Mouse (Mus musculus): ENCODE results near the gene Prr15l. TPM values are rescaled to one million over a fixed set of nuclear protein-coding genes. Genes with fewer than 3 reads are reported as not detected.

The Prr15l gene
- polyA plus RNA-seq, 1 experiment from 2014 or later = 1.7 TPM

DNA sequence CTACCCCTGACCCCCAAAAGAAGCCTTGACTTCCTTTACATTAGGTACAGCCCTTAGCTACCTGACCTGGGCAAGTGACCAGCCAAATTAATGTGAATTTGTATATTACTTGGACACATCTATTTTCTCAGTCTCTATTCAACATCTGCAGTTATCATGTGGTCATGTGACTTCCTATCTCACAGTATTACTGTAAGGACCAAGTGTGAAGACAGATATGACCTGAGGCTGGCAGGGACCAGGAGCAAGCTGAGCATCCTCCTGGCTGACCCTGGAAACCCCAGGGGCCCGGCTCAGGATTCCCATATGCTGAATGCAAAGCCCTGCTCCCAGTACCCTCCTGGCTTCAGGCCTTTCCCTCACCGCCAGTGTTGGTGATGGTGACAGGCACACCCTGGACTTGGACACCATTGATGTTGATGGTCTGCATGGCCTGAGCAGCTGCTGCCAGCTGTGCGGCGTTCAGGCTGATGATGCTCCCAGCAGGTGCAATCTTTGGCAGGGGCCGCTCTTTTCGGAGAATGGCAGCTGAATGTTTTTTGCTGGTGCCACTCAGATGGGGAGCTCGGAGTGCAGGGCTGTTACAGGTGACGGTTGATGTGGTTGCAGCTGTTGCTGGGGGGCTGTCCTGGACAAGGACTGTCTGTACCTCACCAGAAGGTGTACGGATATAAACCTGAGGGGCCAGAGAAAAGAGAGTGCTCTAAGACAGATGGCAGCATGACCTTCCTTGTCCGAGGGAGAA lies 29.3 kb downstream of the Prr15l start:
- WGBS = 91% methylated on average over 10 of the region's 10 CpGs
- no peak overlapping the region for H3K4me3 ChIP-seq (ENCODE audit: low read depth, low read length)
- peaks cover 23% of the 10 kb centered on the region for H3K36me3 ChIP-seq (replicated peaks; ENCODE audit: control insufficient read depth, insufficient read depth, low read depth, low read length)

DNA sequence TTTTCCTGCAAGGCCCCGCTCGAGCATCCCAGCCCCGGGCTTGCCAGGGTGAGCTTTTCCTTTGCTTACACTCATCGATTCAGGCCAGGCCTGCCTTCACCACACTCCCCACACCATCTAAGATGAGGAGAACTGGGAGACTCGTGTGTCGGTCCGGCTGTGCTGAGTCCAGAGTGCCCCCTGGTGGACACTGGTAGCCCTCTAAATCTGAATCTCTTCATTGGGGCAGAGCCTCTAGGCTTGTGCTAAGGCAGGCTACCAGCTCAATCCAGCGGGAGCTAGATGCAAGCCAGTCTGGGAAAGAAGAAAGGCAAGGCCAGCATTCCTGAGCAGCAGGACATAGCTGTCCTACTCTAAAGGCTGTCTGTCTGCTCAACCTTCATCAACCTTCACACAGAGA lies 35.7 kb downstream of the Prr15l start:
- no peak overlapping the region for H3K27ac ChIP-seq (replicated peaks; ENCODE audit: low read depth, low read length)
- H3K36me3 ChIP-seq (replicated peaks; ENCODE audit: control insufficient read depth, insufficient read depth, low read depth, low read length) = peaks cover 10% of the 10 kb centered on the region
- ATAC-seq (replicated peaks; ENCODE audit: insufficient number of reproducible peaks, low FRiP score, low TSS enrichment, low read depth) (peak; percentile 51; the same call in 1 of the 2 replicates), DNase-seq (ENCODE audit: low spot score) (peak; percentile 88)
- no peak overlapping the region for H3K4me2 ChIP-seq (ENCODE audit: low read depth, low read length)
- H3K4me1 ChIP-seq (ENCODE audit: control insufficient read depth, insufficient read depth, low read length) = no peaks in the 10 kb centered on the region
- H3K27me3 ChIP-seq (ENCODE audit: control insufficient read depth, insufficient read depth, low read length) = no peaks in the 10 kb centered on the region
- no peak overlapping the region for H3K9ac ChIP-seq (replicated peaks; ENCODE audit: low read length)
- WGBS = 21% methylated on average over 8 of the region's 8 CpGs
- no peaks in the 10 kb centered on the region for H3K9me3 ChIP-seq (replicated peaks; ENCODE audit: control insufficient read depth, low read length)
- H3K4me3 ChIP-seq (ENCODE audit: low read depth, low read length) = no peak overlapping the region

More for the DNA sequence above, 29.3 kb downstream of the Prr15l start:
- H3K9me3 ChIP-seq (replicated peaks; ENCODE audit: control insufficient read depth, low read length) = no peaks in the 10 kb centered on the region
- no peaks in the 10 kb centered on the region for H3K4me1 ChIP-seq (ENCODE audit: control insufficient read depth, insufficient read depth, low read length)
- no peak overlapping the region for H3K4me2 ChIP-seq (ENCODE audit: low read depth, low read length)
- H3K9ac ChIP-seq (replicated peaks; ENCODE audit: low read length) = no peak overlapping the region
- no peaks in the 10 kb centered on the region for H3K27me3 ChIP-seq (ENCODE audit: control insufficient read depth, insufficient read depth, low read length)
- no peak overlapping the region for H3K27ac ChIP-seq (replicated peaks; ENCODE audit: low read depth, low read length)
- no peak for ATAC-seq (replicated peaks; ENCODE audit: insufficient number of reproducible peaks, low FRiP score, low TSS enrichment, low read depth)
- no peak for DNase-seq (ENCODE audit: low spot score)

DNA sequence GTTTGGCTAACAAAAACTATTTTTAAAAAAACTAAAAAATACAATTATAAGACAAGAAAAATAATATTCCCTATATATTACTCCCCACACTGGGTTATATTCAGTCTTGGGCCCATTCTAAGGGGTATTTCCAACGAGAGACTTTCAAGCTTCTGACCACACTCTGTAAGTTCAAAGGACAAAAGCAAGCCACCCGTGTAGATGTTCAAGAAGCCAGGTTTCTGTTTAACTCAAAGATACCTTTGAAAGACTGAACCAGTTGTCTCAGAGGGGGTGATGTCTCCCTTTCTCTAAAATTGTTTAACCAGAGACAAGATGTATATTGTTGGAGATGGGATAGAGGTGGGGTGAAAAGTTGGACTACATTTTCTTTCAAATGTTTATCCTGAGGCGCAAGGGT lies 38.3 kb downstream of the Prr15l start:
- DNase-seq (ENCODE audit: low spot score) = no peak
- 91% methylated on average over 3 of the region's 3 CpGs for WGBS
- ATAC-seq (replicated peaks; ENCODE audit: insufficient number of reproducible peaks, low FRiP score, low TSS enrichment, low read depth) = no peak
- Histone ChIP-seq H3K9ac (replicated peaks; ENCODE audit: low read length) (no peak overlapping the region), H3K9me3 (replicated peaks; ENCODE audit: control insufficient read depth, low read length) (no peaks in the 10 kb centered on the region), H3K4me3 (ENCODE audit: low read depth, low read length) (no peak overlapping the region), H3K27me3 (ENCODE audit: control insufficient read depth, insufficient read depth, low read length) (no peaks in the 10 kb centered on the region), H3K4me2 (ENCODE audit: low read depth, low read length) (no peak overlapping the region), H3K4me1 (ENCODE audit: control insufficient read depth, insufficient read depth, low read length) (no peaks in the 10 kb centered on the region; the same call in 1 of the 2 replicates), H3K27ac (replicated peaks; ENCODE audit: low read depth, low read length) (no peak overlapping the region), H3K36me3 (replicated peaks; ENCODE audit: control insufficient read depth, insufficient read depth, low read depth, low read length) (peaks cover 2% of the 10 kb centered on the region; the same call in 1 of the 2 replicates)

DNA sequence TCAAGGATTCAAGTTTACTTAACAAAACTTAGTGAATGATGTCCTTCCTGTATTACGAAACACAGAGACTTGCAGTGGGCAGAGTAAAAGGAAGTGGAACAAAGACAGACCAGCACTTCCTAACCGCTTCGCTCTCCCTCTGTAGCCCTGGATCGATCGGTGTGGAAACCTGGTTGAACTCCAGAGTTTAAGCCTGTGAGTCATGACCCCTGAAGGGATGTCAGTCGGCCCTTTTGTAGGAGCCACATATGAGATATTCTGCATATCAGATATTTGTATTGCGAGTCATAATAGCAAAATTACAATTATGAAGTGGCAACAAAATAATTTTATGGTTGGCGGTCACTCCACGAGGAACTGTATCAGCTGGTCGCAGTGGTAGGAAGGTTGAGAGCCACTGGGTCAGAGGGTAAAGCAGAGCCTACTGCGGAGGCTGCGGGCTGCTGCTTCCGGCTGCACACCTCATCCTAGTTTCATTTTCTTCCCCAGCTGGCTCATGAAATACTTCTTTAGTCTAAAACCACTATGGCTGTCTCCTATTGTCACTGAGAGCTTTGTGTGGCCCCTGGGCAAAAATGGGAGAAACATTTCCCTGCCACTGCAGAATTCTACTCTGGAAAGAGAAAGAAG lies 39.1 kb downstream of the Prr15l start:
- no peaks in the 10 kb centered on the region for H3K9me3 ChIP-seq (replicated peaks; ENCODE audit: control insufficient read depth, low read length)
- H3K27ac ChIP-seq (replicated peaks; ENCODE audit: low read depth, low read length) = 0 out of 2 replicates have a peak overlapping the region, but pooled peaks have one; percentile 2
- ATAC-seq (replicated peaks; ENCODE audit: insufficient number of reproducible peaks, low FRiP score, low TSS enrichment, low read depth) (no peak), DNase-seq (ENCODE audit: low spot score) (no peak)
- H3K4me2 ChIP-seq (ENCODE audit: low read depth, low read length) = no peak overlapping the region
- H3K27me3 ChIP-seq (ENCODE audit: control insufficient read depth, insufficient read depth, low read length) = no peaks in the 10 kb centered on the region
- no peaks in the 10 kb centered on the region for H3K36me3 ChIP-seq (replicated peaks; ENCODE audit: control insufficient read depth, insufficient read depth, low read depth, low read length)
- H3K9ac ChIP-seq (replicated peaks; ENCODE audit: low read length) = no peak overlapping the region
- WGBS = 91% methylated on average over 13 of the region's 13 CpGs
- H3K4me3 ChIP-seq (ENCODE audit: low read depth, low read length) = no peak overlapping the region
- no peaks in the 10 kb centered on the region; the same call in 1 of the 2 replicates for H3K4me1 ChIP-seq (ENCODE audit: control insufficient read depth, insufficient read depth, low read length)

DNA sequence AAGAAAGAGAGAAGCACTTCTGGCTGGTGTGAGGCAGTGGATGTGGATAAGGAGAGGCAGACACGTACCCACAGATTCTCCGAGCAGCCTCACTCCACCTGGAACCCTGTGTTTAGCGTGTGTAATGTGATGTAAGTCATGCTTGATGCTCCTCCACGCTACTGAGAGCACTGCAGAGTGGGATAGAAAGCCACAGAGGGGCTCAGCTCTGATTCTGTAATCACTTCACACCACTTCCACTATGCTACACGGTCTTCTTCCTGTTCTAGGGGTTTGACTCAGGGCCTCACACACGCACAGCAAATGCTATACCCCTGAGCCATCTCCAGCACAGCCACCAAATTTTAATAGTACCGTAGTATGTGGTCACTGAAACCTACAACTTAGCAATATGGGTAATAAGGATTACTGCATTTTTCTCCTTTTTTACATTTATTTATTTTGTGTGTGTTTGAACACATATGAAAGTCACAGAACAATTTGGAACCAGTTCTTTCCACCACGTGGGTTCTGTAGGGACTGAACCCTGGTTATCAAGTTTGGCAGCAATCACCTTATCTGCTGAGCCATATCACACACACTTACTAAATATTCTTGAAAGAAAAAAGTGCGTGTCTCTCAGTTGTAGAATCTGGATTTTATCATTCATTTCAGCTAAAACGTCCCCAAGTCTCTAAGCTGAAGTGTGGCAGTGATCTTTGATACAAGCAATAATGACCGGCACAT lies 39.8 kb downstream of the Prr15l start:
- Histone ChIP-seq H3K9ac (replicated peaks; ENCODE audit: low read length) (no peak overlapping the region), H3K4me3 (ENCODE audit: low read depth, low read length) (no peak overlapping the region), H3K9me3 (replicated peaks; ENCODE audit: control insufficient read depth, low read length) (no peaks in the 10 kb centered on the region), H3K36me3 (replicated peaks; ENCODE audit: control insufficient read depth, insufficient read depth, low read depth, low read length) (no peaks in the 10 kb centered on the region), H3K27me3 (ENCODE audit: control insufficient read depth, insufficient read depth, low read length) (no peaks in the 10 kb centered on the region), H3K27ac (replicated peaks; ENCODE audit: low read depth, low read length) (0 out of 2 replicates have a peak overlapping the region, but pooled peaks have one; percentile 2), H3K4me2 (ENCODE audit: low read depth, low read length) (no peak overlapping the region), H3K4me1 (ENCODE audit: control insufficient read depth, insufficient read depth, low read length) (no peaks in the 10 kb centered on the region; the same call in 1 of the 2 replicates)
- WGBS = 87% methylated on average over 11 of the region's 11 CpGs
- ATAC-seq (replicated peaks; ENCODE audit: insufficient number of reproducible peaks, low FRiP score, low TSS enrichment, low read depth) (no peak), DNase-seq (ENCODE audit: low spot score) (no peak)

DNA sequence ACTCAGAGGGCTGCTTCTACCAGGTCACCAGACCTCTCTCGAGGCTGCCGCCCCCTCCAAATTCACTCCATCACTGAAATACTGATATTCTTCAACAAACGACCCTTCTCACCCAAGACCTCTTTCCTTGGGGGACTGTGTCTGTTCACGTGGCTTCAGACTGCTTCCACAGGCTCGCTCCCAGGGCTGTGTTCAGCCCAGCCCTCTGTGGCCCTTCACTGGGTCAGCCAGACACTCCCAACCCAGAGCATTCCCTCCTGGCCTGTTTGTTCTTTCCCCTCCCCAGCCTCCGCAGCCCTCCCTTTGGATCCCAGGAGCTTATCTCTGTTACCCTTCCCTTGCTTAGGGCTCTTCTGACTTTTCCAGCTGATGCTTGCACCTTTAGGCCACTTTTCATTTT lies 40.6 kb downstream of the Prr15l start:
- 69% methylated on average over 6 of the region's 6 CpGs for WGBS
- Histone ChIP-seq H3K36me3 (replicated peaks; ENCODE audit: control insufficient read depth, insufficient read depth, low read depth, low read length) (no peaks in the 10 kb centered on the region), H3K9me3 (replicated peaks; ENCODE audit: control insufficient read depth, low read length) (no peaks in the 10 kb centered on the region), H3K4me3 (ENCODE audit: low read depth, low read length) (no peak overlapping the region), H3K27me3 (ENCODE audit: control insufficient read depth, insufficient read depth, low read length) (no peaks in the 10 kb centered on the region), H3K4me2 (ENCODE audit: low read depth, low read length) (no peak overlapping the region), H3K9ac (replicated peaks; ENCODE audit: low read length) (no peak overlapping the region), H3K4me1 (ENCODE audit: control insufficient read depth, insufficient read depth, low read length) (no peaks in the 10 kb centered on the region; the same call in 1 of the 2 replicates), H3K27ac (replicated peaks; ENCODE audit: low read depth, low read length) (no peak overlapping the region)
- DNase-seq (ENCODE audit: low spot score) (no peak), ATAC-seq (replicated peaks; ENCODE audit: insufficient number of reproducible peaks, low FRiP score, low TSS enrichment, low read depth) (no peak)

DNA sequence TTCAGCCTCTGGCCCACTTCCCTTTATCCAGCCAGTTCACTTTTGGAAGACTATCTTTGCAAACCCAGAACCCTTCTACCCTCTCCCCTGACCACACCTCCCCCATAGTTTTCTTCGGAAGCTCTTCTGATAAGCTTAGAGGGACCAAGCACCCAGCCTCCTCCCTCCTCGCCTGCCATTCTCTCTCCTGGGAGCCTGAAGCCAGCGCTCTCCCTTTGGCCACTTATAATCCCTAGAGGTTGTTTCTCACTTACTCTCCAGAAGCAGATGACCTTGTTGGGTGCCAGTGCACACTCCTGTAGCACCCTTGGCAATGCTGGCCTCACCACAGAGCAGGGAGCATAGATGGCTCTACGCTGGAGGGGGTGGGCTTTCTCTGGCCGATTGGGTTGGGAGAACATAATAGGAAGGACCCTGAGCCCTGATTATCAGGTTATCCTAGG lies 41.4 kb downstream of the Prr15l start:
- no peak overlapping the region for H3K4me3 ChIP-seq (ENCODE audit: low read depth, low read length)
- H3K4me2 ChIP-seq (ENCODE audit: low read depth, low read length) = no peak overlapping the region
- DNase-seq (ENCODE audit: low spot score) = no peak
- ATAC-seq (replicated peaks; ENCODE audit: insufficient number of reproducible peaks, low FRiP score, low TSS enrichment, low read depth) = no peak
- no peak overlapping the region for H3K27ac ChIP-seq (replicated peaks; ENCODE audit: low read depth, low read length)
- no peaks in the 10 kb centered on the region for H3K27me3 ChIP-seq (ENCODE audit: control insufficient read depth, insufficient read depth, low read length)
- 73% methylated on average over 5 of the region's 5 CpGs for WGBS
- no peaks in the 10 kb centered on the region; the same call in 1 of the 2 replicates for H3K4me1 ChIP-seq (ENCODE audit: control insufficient read depth, insufficient read depth, low read length)
- H3K36me3 ChIP-seq (replicated peaks; ENCODE audit: control insufficient read depth, insufficient read depth, low read depth, low read length) = no peaks in the 10 kb centered on the region
- no peak overlapping the region for H3K9ac ChIP-seq (replicated peaks; ENCODE audit: low read length)
- H3K9me3 ChIP-seq (replicated peaks; ENCODE audit: control insufficient read depth, low read length) = no peaks in the 10 kb centered on the region

Measured in embryonic facial prominence, embryonic 11.5 days (tissue).